Mouse (Mus musculus) erythroblast, embryonic 14.5 days (primary cell): ENCODE measurements at regions not wholly inside any gene's neighbourhood (a gene's known extent, or its start where the extent isn't known, plus 50 kb on each side); places are given as distances from the start of the nearest gene placed in this dataset.

Experiments used
- H3K27me3 ChIP-seq: 2 replicates; pipeline ENCODE4 v1.6.1; 2012; ENCODE audit warnings: inconsistent platforms; ENCODE audit not compliant: control insufficient read depth
- H3K36me3 ChIP-seq: 2 replicates; pipeline ENCODE4 v1.6.1; 2012; ENCODE audit warnings: mild to moderate bottlenecking, inconsistent platforms; ENCODE audit not compliant: control insufficient read depth
- H3K4me1 ChIP-seq: 2 replicates; pipeline ENCODE4 v1.6.1; 2012; ENCODE audit warnings: inconsistent platforms; ENCODE audit not compliant: control insufficient read depth
- H3K4me3 ChIP-seq: replicated peaks from 2 replicates; pipeline ENCODE3; 2012; ENCODE audit warnings: moderate library complexity, mild to moderate bottlenecking, inconsistent platforms
- H3K9me3 ChIP-seq: 2 replicates; pipeline ENCODE4 v1.6.1; 2012; ENCODE audit warnings: low read length, inconsistent platforms, mixed read lengths; ENCODE audit not compliant: control insufficient read depth
- GATA1 ChIP-seq: IDR thresholded peaks from 2 replicates; pipeline ENCODE4 v1.6.1; 2012; ENCODE audit warnings: low read length, inconsistent platforms, mixed read lengths
- TAL1 ChIP-seq: IDR thresholded peaks from 3 replicates; pipeline ENCODE4 v1.6.1; 2012; ENCODE audit warnings: low read length, inconsistent platforms, mixed read lengths

DNA sequence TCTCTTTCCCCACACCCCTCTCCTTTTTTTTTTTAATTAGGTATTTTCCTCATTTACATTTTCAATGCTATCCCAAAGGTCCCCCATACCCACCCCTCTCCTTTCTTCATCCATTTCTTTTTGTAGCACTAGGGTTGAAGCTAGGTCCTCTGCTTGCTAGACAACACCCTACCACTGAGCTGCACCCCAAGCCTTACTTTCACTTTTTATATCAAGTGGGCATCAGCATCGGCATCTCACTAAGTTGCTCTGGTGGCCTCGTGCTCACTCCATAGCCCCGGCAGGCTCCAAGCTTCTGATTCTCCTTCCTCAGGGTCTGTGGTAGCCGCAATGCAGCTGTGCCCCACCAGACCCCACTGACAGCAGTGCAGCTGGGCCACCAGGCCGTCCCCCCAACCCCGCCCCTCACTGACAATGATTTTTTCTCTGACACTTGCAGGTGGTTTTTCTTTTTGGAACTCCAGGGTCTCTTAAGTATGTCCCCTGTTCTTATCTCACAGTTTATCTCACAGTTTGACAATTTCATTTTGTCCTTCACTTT is 77.5 kb downstream of the Nufip1 start:
- TF ChIP-seq GATA1 = no peak
- TF ChIP-seq TAL1 = no peak
- Histone ChIP-seq H3K4me3 (no peak overlapping the region), H3K4me1 (no peaks in the 10 kb centered on the region), H3K36me3 (no peaks in the 10 kb centered on the region), H3K9me3 (no peaks in the 10 kb centered on the region), H3K27me3 (no peaks in the 10 kb centered on the region)

GRCm38 (mm10) chr14:76195324-76195723 is 84.6 kb downstream of the Nufip1 start:
- no peaks in the 10 kb centered on the region for H3K4me1 ChIP-seq
- no peaks in the 10 kb centered on the region for H3K9me3 ChIP-seq
- no peaks in the 10 kb centered on the region for H3K36me3 ChIP-seq
- no peak overlapping the region for H3K4me3 ChIP-seq
- H3K27me3 ChIP-seq = no peaks in the 10 kb centered on the region
- TF ChIP-seq GATA1 (no peak), TAL1 (no peak)

DNA sequence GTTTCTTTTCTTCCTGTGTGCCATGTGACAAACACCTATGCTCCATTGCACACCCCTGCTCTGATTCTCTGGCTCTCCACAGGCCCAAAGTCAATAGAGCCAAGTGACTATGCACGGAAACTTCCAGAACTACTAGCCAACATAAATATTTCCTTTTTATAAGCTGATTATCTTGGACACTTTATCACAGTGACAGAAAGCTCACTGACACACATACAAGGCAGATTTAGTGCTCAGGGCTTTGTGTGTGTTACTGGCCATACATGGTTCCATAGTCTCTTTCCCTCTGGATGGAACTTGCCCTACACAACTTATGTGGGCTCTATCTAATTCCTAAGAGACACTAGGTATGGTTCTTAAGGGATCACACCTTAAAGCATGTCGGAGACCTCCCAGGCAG is 86.7 kb downstream of the Nufip1 start:
- TF ChIP-seq TAL1 (no peak), GATA1 (no peak)
- no peaks in the 10 kb centered on the region for H3K36me3 ChIP-seq
- H3K27me3 ChIP-seq = no peaks in the 10 kb centered on the region
- no peak overlapping the region for H3K4me3 ChIP-seq
- no peaks in the 10 kb centered on the region for H3K4me1 ChIP-seq
- H3K9me3 ChIP-seq = no peaks in the 10 kb centered on the region

DNA sequence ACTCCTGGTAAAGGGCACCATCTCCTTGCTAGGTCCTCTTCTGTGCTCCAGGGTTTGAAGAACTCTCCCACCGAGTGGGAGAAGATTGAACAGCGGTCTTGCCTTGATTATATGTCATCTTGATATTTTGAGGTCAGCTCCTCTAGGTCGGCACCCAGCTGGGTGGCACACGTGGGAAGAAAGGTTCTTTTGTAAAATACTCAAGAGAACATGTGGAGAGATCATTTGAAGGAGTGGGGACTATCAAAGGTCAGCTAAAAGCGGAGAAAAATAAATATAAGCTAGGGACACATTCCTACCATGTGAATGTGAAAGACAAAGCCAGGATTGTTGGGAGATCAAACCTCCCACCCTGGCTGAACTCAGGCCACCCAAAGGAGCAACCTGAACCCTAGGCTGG is 87.7 kb downstream of the Nufip1 start:
- Histone ChIP-seq H3K4me1 (no peaks in the 10 kb centered on the region), H3K36me3 (no peaks in the 10 kb centered on the region), H3K9me3 (no peaks in the 10 kb centered on the region), H3K4me3 (no peak overlapping the region), H3K27me3 (no peaks in the 10 kb centered on the region)
- TF ChIP-seq TAL1 (no peak), GATA1 (no peak)

DNA sequence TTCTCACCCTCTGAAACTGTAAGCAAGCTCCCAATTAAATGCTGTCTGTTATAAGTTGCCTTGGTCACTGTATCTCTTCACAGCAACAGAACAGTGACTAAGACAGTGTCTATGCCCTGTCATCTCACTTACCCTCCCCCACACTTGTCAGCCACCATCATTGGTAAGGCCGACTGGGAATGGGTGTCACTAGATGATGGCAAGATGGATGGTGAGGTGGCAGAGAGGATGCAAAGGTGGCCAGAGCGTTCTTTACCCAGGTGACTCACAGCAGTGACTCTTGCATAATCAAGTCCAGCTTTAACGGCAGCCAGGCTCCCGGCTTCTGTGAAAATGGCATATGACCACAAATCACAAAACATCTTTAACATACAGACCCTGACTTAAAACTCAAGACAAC is 91.9 kb downstream of the Nufip1 start:
- Histone ChIP-seq H3K4me3 (no peak overlapping the region), H3K9me3 (no peaks in the 10 kb centered on the region), H3K36me3 (no peaks in the 10 kb centered on the region), H3K4me1 (no peaks in the 10 kb centered on the region), H3K27me3 (no peaks in the 10 kb centered on the region)
- TF ChIP-seq GATA1 = no peak
- no peak for TF ChIP-seq TAL1

GRCm38 (mm10) chr14:76203135-76203534 is 92.4 kb downstream of the Nufip1 start:
- H3K9me3 ChIP-seq = no peaks in the 10 kb centered on the region
- no peaks in the 10 kb centered on the region for H3K27me3 ChIP-seq
- TF ChIP-seq GATA1 = no peak
- TF ChIP-seq TAL1 = no peak
- no peaks in the 10 kb centered on the region for H3K36me3 ChIP-seq
- no peaks in the 10 kb centered on the region for H3K4me1 ChIP-seq
- no peak overlapping the region for H3K4me3 ChIP-seq

GRCm38 (mm10) chr14:76216446-76217177 is 105.9 kb downstream of the Nufip1 start:
- Histone ChIP-seq H3K27me3 (no peaks in the 10 kb centered on the region), H3K4me3 (no peak overlapping the region), H3K9me3 (peaks cover 2% of the 10 kb centered on the region; the same call in 1 of the 2 replicates), H3K4me1 (no peaks in the 10 kb centered on the region), H3K36me3 (no peaks in the 10 kb centered on the region)
- TF ChIP-seq TAL1 (no peak), GATA1 (no peak)

- no peaks in the 10 kb centered on the region for H3K36me3 ChIP-seq
- no peaks in the 10 kb centered on the region for H3K4me1 ChIP-seq
- TF ChIP-seq GATA1 (no peak), TAL1 (no peak)
- no peaks in the 10 kb centered on the region for H3K27me3 ChIP-seq
- no peak overlapping the region for H3K4me3 ChIP-seq
- H3K9me3 ChIP-seq = peaks cover 2% of the 10 kb centered on the region; the same call in 1 of the 2 replicates
These were observed 106.4 kb downstream of the Nufip1 start for GRCm38 (mm10) chr14:76217178-76217500.

- H3K36me3 ChIP-seq = no peaks in the 10 kb centered on the region
- TF ChIP-seq GATA1 = no peak
- TF ChIP-seq TAL1 = no peak
These were observed 107.0 kb downstream of the Nufip1 start for GRCm38 (mm10) chr14:76217571-76218256.

More at GRCm38 (mm10) chr14:76217571-76218256, 107.0 kb downstream of the Nufip1 start:
- Histone ChIP-seq H3K9me3 (peaks cover 2% of the 10 kb centered on the region; the same call in 1 of the 2 replicates), H3K4me3 (no peak overlapping the region), H3K27me3 (no peaks in the 10 kb centered on the region), H3K4me1 (no peaks in the 10 kb centered on the region)
